Mouse (Mus musculus): ENCODE measurements around the gene Abhd16a. TPM values are rescaled to one million over a fixed set of nuclear protein-coding genes. Genes with fewer than 3 reads are reported as not detected.

Gene Abhd16a
- 10 to 100 TPM; 73.9 to 82.7 TPM for polyA plus RNA-seq (2017; shearing (Covaris generic))

DNA sequence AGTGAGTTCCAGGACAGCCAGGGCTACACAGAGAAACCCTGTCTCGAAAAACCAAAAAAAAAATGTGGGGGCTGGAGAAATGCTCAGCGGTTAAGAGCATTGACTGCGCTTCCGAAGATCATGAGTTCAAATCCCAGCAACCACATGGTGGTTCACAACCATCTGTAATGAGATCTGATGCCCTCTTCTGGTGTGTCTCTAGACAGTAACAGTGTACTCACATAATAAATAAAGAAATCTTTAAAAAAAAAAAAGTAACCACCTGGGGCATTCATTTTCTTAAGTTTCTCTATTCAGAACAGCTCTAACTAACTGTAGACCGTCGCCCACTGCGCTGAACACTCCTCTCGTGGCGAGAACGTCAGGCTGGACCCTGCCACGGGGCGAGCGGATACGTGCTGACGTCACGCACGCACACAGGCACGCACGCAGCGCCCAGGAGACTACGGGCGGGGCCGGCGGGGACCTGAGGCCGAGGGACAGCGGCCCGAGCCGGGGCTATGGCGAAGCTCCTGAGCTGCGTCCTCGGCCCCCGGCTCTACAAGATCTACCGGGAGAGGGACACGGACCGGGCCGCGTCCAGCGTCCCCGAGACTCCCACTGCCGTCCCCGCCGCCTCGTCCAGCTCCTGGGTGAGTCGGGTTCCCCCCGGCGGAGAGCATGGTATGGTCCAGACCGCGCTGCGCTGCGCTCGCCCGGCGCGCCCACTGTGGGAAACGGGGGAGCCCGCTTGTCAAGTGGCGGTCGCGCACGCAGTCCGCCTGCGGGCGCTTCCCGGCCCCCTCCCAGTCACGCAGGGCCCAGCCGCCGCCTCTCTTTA lies at the start of gene Abhd16a:
TSS of gene Abhd16a (plus strand) at position 439 of the 820 bp plus-strand sequence.

DNA sequence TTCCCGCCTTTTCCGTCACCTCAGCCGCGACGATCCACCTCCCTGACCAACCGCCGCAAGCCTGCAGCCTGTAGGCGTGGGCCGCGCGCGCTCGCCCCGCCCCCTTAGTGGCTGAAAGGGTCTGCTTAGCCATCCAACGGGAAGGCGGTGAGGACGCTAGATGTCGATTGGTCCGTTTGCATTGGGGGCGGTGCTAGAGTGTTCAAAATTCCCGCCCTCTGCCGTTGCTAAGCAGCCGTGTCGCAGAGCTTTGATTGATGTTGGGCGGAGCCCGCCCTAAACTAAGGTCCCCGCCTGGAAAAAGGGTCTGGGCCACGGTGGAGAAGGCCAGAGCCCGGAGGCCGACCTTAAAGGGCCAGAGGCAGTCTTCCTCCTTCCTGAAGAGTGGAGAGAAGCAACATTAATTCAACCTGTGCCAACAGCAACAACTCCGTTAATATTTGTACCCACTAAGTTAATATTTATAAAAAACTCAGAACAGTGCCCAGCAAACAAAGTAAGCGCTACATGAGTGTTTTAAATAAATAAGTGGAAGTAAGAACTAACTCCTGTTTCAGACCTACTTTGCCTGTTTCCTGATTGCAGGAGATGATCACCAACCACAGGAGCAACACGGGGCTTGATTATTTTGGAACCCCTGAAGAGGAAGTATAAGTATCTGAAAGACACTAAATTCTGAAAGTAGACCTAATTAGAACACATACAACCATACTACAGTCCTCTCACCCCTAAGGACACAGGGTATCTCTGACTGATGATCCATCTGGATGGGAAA lies 42.2 kb upstream of the Abhd16a start, which contains the start of gene Msh5:
TSS of gene Msh5 (minus strand) at position 65 of the 775 bp plus-strand sequence.

DNA sequence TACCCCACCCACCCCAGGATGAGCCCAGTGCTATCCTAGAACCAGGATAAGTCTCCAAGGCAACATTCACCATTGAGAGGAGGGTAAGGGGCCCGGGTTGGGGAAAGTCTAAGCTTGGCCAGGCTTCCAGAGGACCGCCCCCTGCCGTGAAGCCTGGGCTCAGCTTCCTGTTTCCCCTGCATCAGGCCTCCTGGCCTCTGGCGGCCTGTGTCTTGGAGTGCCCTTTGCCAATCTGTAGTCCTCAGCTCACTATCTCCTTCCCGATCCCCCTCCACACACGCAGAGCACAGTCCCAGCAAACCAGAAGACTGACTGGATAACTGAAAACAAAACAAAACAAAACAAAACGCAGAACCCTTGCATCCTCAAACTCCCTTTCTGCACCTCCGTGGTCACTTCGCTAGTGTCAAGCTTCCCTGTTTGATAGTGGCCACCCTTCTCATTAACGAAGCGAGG lies 39.5 kb upstream of the Abhd16a start, which contains the start of gene Clic1:
TSS of gene Clic1 (plus strand) at position 406 of the 456 bp plus-strand sequence.

DNA sequence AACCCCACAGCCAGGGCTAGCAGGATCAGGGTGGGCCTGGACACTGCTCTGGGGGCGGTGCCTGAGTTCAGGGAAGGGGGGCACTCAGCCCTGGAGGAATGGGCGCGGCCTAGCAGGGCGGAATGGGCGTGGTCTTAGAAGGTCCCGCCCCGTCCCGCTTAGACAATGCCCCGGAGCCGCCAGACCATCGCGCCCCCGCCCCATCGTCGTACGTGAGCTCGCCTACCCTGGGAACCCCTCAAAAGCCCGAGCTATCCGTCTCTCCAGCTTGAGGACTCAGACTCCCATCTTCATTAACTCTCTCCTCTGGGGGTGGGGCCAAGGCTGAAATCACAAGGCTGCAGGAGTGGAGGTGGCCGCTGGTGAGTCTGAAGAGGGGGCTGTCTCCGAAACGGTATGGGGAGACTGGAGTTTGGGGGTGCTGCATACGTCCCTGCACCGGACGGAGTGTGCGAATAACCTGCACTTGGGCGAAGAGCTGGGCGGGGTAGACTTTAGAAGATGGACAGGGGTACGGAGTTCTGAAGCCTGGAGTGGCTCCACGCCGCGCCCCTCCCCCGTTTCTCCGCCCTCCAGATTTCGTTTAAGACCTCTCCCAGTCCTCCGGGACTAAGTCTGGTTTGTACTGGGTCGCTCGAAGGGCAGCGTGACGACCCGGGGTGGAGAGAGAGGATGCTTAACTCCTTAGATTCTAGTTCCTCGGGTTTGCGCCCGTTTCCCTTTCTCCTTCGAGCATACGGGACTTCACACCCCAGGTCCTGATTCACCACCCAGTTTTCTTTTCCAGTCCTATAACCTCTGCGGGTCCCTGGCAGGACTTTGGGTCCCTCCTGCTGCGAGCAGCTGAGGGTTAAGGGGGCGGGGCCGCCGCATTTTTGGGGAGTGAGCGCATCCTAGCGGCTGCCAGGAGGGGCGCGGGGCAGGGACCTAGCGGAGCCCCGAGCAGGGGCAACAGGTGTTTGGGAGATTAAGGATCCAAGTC lies 29.9 kb upstream of the Abhd16a start, which contains the start of gene Ddah2:
TSS of gene Ddah2 (plus strand) at position 125 of the 982 bp plus-strand sequence.

DNA sequence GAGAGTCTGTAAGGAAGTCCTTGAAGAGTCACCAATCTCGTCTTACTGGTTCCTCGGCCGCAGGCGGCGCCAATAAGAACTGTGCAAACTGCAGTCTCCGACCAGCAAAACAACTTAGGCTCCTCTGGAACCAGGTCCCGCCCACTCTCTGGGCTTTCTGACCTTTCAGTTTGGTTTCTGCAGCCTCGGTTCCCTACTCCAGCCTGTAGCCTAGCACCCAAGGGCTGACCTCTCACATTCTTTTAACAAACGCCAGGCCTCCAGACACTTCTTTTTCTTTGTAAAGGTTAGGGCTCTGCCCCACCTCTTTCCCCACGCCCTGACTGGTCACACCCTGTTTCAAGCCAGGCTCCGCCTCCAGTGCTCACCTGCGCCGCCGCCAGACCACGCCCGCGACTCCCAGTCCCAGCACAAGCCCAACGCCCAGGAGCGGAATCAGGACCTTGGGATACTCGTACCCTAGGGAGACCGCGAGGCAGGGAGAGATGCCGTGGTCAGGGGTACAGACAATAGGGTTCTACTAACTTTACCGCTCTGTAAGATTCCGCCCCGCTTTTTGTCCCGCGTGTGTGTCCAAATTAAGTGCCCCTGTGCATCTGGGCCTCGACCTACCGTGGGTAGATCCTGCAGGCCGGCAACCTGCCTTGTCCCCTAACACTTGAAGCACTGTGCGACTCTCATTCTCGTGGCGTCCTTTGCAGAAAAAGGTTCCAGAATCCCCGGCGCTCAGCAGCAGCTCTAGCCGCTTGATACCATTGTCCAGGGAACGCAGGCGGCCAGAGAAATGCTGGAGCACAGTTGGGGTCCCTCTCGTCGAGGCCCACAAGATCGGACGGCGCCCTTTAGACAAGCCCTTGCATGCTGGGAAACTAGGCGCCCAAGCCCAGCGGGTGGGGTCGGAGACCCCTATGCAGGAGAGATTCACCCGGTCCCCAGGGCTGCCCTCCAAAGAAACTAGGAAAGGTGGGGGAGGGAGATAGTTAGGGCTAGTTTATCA lies 23.8 kb upstream of the Abhd16a start, which contains the start of gene Ly6g6c:
TSS of gene Ly6g6c (plus strand) at position 438 of the 997 bp plus-strand sequence.

DNA sequence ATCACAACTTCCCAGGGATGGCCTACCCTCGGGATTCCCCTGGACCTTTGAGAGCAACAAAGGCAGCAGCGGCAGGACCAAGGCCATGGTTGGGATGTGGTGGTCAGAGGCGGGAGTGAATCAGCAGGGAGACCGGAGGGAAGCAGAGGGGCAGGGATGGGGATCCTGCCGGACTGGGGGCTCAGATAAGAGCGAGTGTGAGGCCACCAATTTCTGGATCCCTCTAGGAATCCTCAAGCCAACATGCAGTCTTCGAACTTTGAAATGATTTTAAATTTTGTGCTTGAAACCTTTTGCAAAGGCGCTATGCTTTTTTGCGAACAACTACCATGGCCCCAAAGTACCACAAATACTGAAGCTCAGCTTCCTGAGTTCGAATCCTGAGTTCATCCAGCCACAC lies 23.0 kb upstream of the Abhd16a start, which contains the start of gene Mpig6b:
TSS of gene Mpig6b (minus strand) at position 101 of the 400 bp plus-strand sequence.

DNA sequence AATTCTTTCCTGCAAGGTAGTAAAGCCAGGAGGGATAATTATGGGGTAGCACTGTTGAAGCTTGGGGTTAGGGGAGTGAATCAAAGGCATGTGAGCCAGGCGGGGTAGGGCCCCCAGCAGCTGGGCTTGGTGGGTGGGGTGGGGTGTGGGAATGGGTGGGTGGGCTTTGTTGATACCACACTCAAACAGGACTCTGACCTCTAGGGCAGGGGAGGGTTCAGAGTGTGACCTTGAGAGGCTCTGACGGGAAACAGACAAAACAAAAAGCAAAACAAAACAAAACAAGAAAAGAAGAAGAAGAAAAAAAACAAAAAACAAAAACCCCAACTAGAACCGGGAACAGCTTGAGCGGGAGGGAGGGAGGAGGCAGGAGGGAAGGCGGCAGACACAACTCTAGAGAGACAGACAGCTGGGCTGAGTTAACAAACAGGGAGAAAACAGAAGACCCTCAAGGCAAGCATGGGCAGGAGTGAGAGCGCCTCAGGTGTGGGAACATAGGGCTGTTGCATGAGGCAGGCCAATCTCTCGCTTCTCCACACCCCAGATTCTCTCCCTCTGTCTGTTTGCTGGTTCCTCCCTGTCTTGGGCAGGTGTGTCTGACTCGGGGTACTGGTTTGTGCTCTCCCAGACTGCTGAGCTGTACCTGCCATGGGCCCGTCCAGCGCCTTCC lies 12.4 kb upstream of the Abhd16a start, which contains the start of gene Ly6g6e:
TSS of gene Ly6g6e (plus strand) at position 396 of the 670 bp plus-strand sequence.

DNA sequence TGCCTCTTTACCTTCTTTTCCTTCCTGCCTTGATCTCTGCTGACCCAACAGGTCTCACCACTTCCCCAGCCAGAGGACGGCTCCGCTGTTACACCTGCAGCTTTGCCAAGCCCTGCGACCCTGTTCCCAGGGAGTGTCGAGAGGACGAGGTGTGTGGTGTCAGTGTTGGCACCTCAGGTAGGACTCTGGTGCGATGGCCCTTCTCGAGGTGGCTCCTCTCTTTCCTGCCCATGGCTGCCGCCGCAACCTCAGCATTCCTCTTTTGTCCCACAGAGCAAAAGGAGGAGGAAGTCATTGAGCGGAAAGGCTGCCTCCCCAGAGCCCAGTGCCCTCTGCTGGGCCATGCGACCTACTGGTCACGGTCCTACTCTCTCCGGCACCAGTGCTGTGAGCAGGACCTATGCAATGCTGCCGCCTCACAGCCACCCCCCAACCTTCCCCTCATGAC lies 11.3 kb upstream of the Abhd16a start, which contains the start of gene Ly6g6d:
TSS of gene Ly6g6d (minus strand) at position 280 of the 448 bp plus-strand sequence.

DNA sequence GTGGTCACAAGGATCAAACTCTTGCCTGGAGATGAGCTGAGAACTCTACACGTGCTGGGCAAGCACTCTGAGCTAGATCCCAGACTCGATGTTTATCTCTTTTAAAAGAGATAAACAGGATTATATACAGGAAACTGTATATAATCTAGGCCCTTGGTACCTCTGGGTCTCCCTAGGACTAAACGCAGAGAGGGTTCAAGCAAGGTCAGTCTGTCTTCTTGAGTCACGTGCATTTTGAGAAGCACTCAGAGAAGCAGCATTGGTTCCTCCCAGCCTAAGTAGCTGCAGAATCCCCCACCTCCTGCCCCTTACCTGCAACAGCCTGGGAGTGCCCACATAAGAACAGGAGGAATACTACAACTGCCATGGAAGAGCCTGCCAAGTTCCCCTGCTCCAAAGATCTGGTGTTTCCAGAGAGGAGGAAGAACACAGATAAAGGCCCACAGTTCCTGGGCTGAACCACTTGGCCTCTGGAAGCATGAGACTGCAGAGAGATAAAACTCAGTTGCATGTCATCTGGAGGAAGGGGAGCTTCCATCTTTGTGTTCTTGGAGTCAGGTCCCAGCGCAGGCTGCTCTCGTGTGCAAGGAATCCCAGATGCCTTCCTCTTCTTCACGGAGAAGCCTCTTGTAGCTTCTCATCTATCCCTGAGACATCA lies 3.7 kb upstream of the Abhd16a start, which contains the start of gene Ly6g6f:
TSS of gene Ly6g6f (minus strand) at position 403 of the 658 bp plus-strand sequence.

DNA sequence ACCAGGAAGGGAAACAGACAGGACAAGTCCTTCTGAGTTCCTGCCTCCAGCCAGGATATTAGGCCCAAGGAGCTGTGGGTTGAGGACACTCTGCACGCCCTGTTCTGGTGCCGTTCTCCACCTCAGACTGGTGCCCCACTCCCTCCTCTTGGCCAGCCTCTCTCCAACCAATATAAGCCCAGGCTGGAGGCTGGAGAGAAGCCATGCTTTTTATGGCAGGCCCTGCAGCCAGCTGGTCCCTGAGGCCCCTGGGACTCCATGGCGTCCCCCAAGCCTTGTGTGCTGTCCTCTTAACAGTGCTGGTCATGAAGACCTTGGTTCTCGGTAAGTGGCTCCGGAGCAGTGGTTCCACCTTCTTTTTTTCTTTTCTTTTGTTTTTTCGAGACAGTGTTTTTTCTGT lies 19.0 kb downstream of the Abhd16a start, which contains the start of gene Ly6g5c:
TSS of gene Ly6g5c (plus strand) at position 183 of the 400 bp plus-strand sequence.

DNA sequence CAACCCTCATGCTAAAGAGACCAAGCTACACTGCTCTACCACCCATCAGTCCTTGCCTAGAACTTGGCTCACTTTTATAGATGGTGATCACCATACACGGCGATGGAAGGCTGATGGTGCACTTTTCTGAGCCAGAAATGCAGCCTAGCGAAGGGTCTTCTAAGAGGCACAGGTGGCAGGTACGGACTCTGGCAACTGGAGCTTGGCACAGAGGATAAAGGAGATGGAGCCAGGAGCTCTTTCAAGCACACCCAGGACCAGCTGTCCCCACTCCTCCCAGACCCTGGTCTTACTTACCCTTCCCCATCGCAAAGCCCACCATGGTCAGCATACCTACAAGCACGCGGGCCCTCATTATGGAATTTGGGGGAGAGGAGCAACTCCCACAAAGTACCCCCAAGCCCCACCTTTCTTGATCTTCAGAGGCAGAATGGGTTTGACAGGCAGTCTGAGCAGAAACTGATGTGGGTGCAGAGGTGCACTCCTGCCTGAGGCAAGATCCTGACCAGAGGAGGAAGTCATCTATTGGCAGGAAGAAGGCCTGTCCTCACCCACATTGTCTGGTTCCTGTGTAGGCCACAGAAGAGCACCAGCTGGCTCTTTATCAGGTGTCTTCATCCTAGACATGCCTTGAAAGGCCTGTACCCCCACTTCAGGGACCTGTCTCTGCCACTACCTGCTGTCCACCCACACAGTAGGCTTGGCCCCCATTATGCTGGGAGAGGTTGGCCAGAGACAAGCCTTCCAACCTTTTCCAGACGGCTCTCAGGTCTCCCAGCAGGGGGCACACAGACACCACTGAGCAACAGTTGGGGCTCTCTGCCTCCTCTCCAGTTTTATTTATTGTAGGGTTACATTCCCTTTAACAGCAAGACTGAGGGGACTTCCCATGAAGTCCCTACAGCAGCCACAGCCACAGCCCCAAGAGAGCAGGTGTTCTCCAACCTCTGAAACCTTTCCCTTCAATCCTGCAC lies 26.3 kb downstream of the Abhd16a start, which contains the start of gene Ly6g5b:
TSS of gene Ly6g5b (minus strand) at position 383 of the 974 bp plus-strand sequence.

DNA sequence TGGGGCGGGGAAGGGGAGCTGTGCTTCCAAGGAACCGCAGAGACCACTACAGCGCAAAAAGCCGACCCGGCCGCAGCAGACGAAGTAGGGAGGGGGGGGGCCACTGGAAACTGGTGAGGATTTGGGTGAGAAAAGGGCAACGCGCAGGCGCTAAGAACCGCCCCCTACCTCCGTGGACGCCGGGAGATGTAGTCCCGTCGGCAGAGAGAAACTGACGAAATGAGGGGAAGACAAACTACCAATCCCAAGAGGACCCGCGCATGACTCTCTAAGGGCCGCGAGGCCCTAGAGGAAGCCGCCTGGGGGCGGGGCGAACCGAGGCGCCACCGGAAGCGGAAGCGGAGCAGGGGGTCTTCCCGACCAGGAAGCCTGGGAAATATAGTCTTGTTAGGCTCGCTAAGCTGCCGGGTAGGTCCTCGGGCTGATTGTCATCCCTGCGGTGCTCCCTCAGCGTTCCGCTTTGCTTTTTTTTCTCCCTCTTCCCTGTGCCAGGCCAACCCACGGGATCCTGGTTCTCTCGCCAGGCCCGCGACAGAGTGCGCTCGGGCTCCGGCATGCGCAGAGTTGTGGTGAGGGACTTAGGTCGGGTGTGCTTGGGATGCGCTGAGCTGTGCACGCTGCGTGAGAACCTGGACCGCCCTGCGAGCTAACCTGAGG lies 32.2 kb downstream of the Abhd16a start, which contains the start of gene Gpank1:
TSS of gene Gpank1 (plus strand) at position 313 of the 657 bp plus-strand sequence.

DNA sequence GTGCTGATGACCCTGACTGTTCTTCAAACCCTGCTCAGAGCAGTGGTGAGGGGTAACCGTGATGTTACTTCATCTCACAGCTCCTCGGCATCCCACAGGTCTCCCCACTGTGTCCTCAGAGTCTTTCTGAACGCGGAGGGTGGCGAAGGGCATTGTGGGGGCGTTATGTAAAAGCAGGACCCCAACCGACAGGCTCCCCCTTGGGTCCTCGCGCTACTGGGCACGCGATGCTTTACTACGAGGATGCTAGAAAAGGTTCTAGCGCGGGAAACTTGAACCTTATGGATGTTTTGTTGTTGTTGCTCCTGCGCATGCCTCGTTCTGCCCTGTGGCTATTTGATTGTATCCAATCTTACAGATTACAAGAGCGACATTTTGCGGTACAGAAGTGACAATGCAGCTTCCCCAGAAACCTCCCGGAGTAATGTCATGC lies 32.8 kb downstream of the Abhd16a start, which contains the start of gene Csnk2b:
TSS of gene Csnk2b (minus strand) at position 183 of the 433 bp plus-strand sequence.

DNA sequence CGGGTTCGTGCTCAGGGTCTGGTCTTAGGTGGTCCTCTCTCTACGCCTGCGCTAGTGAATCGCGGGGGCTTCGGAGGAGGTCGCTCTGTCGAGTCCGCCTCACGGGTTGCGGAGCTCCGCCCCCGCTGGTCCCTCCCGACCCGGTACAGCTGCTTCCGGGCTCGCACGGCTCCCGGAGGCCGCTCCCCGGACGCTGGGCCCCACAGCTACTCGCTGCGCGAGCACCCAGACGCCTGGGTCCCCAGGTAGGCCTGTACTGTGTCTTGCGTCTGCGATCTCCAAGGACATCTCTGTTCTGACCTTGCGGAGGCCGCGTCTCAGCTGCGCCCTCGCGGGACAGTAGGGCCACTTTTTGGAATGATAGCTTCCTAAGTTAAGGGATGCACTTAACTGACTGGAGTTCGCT lies 37.1 kb downstream of the Abhd16a start, which contains the start of gene D17H6S53E:
TSS of gene D17H6S53E (plus strand) at position 168 of the 406 bp plus-strand sequence.

DNA sequence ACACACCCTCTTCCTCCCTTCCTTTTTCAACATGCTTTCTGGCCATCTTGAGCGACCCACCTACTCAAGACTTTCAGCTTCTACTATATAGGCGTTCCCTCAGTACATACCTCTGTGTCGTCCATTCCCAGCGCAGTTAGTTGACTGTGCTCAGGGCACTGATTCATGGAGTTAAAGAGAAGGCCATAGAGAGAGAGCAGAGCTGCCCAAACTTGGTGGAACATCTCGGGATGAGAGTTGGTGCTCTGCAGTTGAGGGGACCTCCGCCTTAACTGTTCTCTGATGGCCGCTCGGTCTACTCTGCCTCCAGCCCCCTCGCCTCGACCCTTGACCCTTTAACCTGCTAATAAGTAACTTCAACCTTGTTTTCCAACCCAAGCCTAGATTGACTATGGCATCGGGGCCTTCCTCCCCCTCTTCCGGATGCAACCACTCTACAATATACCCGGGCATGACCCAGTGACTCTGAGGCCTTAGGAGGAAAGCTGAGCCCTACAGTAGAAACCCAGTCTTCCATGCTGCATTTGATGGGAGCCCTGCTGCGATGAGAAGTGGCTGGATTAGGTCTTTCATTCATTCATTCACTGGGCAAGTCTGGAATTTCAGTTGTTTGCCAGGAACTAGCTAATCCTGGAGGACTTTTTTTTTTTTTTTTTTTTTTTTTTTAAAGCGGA lies 42.6 kb downstream of the Abhd16a start, which contains the start of gene Apom:
TSS of gene Apom (minus strand) at position 551 of the 674 bp plus-strand sequence.

Data from inflammation-experienced regulatory T-cells (primary cell).